Mouse (Mus musculus) heart, embryonic 14.5 days (tissue): ENCODE results near the gene Fgfr2. TPM values are rescaled to one million over a fixed set of nuclear protein-coding genes. Genes with fewer than 3 reads are reported as not detected.

ENCODE experiments used
- ATAC-seq: fragments of 200-750 bp; cut with Nextera tagmentation; 2 replicates; pipeline ENCODE4 v1.8.0; 2017; ENCODE audit warnings: low read depth, moderate TSS enrichment; ENCODE audit not compliant: insufficient number of reproducible peaks, insufficient read depth, low FRiP score
- H3K27ac ChIP-seq, 2 experiments: fragments of 200-500 bp in 1 of 2; fragments of 300-500 bp in 1 of 2; sonication (generic) in 1 of 2; replicated peaks in 1 of 2; 2 replicates each; pipeline ENCODE4 v1.5.1; 2012 to 2014; ENCODE audit warnings: low read depth in 2 of 2, low read length in 2 of 2, control low read depth in 1 of 2, mild to moderate bottlenecking in 1 of 2, mixed read lengths in 1 of 2; ENCODE audit not compliant: control insufficient read depth in 1 of 2, insufficient read depth in 1 of 2
- H3K27me3 ChIP-seq: fragments of 300-500 bp; sonication (generic); 2 replicates; pipeline ENCODE4 v1.6.1; 2014; ENCODE audit warnings: mild to moderate bottlenecking, low read length, control low read depth; ENCODE audit not compliant: control insufficient read depth, insufficient read depth
- H3K36me3 ChIP-seq: fragments of 300-500 bp; sonication (generic); 2 replicates; pipeline ENCODE4 v1.6.1; 2014; ENCODE audit warnings: mild to moderate bottlenecking, control low read depth, low read length, mixed read lengths; ENCODE audit not compliant: control insufficient read depth, insufficient read depth
- H3K4me1 ChIP-seq, 2 experiments: fragments of 200-500 bp in 1 of 2; fragments of 300-500 bp in 1 of 2; sonication (generic) in 1 of 2; 2 replicates each; pipeline ENCODE4 v1.6.1; 2012 to 2014; ENCODE audit warnings: low read length in 2 of 2, control low read depth in 1 of 2, mixed read lengths in 1 of 2; ENCODE audit not compliant: control insufficient read depth in 2 of 2, insufficient read depth in 2 of 2
- H3K4me2 ChIP-seq: fragments of 300-500 bp; sonication (generic); 2 replicates; pipeline ENCODE4 v1.6.1; 2014; ENCODE audit warnings: mild to moderate bottlenecking, low read length
- H3K4me3 ChIP-seq, 2 experiments: fragments of 200-500 bp in 1 of 2; fragments of 300-500 bp in 1 of 2; sonication (generic) in 1 of 2; 2 replicates each; pipeline ENCODE4 v1.5.1; 2012 to 2014; ENCODE audit warnings: low read length in 2 of 2, mild to moderate bottlenecking in 2 of 2, control low read depth in 1 of 2, low read depth in 1 of 2, moderate library complexity in 1 of 2; ENCODE audit not compliant: control insufficient read depth in 1 of 2, insufficient read depth in 1 of 2
- H3K9ac ChIP-seq: fragments of 300-500 bp; sonication (generic); 2 replicates; pipeline ENCODE4 v1.6.1; 2014; ENCODE audit warnings: mild to moderate bottlenecking, low read length
- H3K9me3 ChIP-seq: fragments of 300-500 bp; sonication (generic); 2 replicates; pipeline ENCODE4 v1.6.1; 2016; ENCODE audit warnings: low read length, control low read depth; ENCODE audit not compliant: control insufficient read depth
- WGBS: fragments of 180-500 bp; shearing (Covaris S2); extraction: QIAGEN DNeasy Blood & Tissue Kit; methylation state at CpG from one replicate; pipeline ENCODE4 v1.1.7; 2014; 5-methylcytosine and 5-hydroxymethylcytosine counted together
- polyA plus RNA-seq: library from polyadenylated mRNA; unstranded; fragments of >200 nt; fragmentation: Nextera tagmentation; extraction: Ambion mirVana; gene quantifications from 2 replicates; pipeline ENCODE4 v1.2.1, GENCODE M21; 2014

Gene Fgfr2
- polyA plus RNA-seq, 1 experiment from 2014 or later: 22.4 TPM

DNA sequence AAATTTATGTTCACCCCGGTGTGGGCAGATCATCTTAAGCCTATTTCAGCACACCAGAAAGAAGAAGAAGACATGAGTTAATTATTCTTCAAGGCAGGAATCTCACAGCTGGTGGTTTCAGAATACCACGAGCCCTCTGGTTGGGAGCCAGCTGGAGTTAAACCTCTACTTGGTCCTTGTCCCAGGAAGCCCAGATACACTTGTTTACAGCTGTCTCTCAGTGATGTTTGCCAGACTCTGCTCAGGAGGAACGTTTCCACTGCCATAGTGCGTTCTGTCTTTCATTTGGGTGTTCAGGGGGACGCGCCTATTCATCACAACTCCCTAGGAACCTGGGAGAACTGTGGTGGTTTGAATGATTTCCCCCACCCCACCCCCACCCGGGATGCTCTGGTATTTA lies 2163.3 kb downstream of the Fgfr2 start:
- 8% methylated on average over 7 of the region's 7 CpGs for WGBS
- peak overlapping the region; percentile 25 to 53 for H3K27ac ChIP-seq
- ATAC-seq: no peak
- H3K9ac ChIP-seq: no peak overlapping the region
- no peaks in the 10 kb centered on the region for H3K9me3 ChIP-seq
- no peak overlapping the region for H3K4me3 ChIP-seq
- peak overlapping the region; percentile 14; the same call in 1 of the 2 replicates for H3K4me2 ChIP-seq
- peaks cover 33 to 47% of the 10 kb centered on the region in 2 experiments for H3K4me1 ChIP-seq
- H3K36me3 ChIP-seq: no peaks in the 10 kb centered on the region
- no peaks in the 10 kb centered on the region for H3K27me3 ChIP-seq

DNA sequence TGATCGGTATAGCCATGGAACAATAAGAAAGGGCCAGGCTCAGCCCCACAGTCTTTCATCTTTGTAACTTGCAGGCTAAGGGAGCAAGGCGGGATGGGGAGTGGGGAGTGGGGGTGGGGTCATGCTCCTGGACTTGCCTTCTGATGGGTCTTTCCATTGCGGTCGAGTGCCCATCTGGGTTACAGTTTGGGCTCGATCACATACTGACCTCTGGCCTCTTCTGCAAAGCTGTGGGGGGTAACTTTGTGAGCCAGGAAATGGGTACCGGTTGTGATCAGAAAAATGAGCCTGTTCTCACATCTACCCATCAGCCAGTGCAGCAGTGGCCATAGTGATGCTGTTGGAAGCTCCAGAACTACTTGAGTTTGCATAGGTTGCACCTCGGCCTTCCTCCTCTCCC lies 2164.6 kb downstream of the Fgfr2 start:
- Histone ChIP-seq H3K4me2 (no peak overlapping the region), H3K4me3 (no peak overlapping the region), H3K27me3 (no peaks in the 10 kb centered on the region), H3K9me3 (no peaks in the 10 kb centered on the region), H3K9ac (no peak overlapping the region), H3K36me3 (no peaks in the 10 kb centered on the region), H3K27ac (no peak overlapping the region), H3K4me1 (peaks cover 29 to 36% of the 10 kb centered on the region in 2 experiments)
- no peak for ATAC-seq
- 88% methylated on average over 7 of the region's 7 CpGs for WGBS

DNA sequence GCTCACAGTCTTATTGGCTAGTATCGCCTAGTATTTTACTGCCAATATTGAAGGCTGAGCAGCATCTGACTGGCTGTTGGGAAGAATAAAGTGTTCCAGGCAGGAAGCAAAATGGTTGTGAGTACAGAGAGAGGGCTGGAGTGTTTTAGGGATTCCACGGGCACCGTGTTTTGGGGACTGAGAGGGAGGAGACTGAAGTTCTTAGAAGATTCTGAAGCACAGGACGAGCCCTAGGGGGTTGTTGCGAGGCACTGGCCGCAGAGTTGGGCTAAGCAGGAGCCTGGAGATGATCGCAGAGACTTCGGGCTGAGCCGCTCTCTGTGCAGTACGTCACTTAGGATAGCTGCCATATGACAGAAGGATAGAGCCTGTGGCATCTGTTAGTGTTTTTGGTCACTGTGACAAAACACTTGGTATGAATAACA lies 2169.0 kb downstream of the Fgfr2 start:
- 83% methylated on average over 10 of the region's 10 CpGs for WGBS
- Histone ChIP-seq H3K9me3 (no peaks in the 10 kb centered on the region), H3K27ac (0 out of 4 replicates have a peak overlapping the region, but pooled peaks of 1 of the 2 experiments have one; percentile 9), H3K27me3 (no peaks in the 10 kb centered on the region), H3K9ac (no peak overlapping the region), H3K4me2 (no peak overlapping the region), H3K36me3 (no peaks in the 10 kb centered on the region), H3K4me3 (no peak overlapping the region), H3K4me1 (peaks cover 18 to 24% of the 10 kb centered on the region in 2 experiments)
- no peak for ATAC-seq

DNA sequence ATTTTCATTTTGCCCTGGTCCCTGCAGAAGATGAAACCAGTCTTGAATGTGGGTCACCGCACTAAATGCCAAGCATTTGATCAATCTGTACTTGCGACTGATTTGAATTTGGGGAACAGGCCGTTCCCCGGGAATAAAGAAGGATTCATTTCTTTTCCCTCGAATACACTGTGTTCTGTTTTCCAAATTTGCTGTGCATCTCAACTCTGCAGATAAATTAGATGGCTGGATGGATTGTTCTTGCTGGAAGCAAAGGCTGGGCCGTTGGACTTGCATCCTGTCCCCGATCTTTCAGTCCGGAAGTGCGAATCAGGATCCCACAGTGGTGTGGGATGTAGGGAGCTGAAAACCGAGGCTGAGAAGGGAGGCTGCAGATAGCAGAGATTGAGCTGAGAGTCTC lies 2169.8 kb downstream of the Fgfr2 start:
- H3K27me3 ChIP-seq: no peaks in the 10 kb centered on the region
- peaks cover 17 to 24% of the 10 kb centered on the region in 2 experiments for H3K4me1 ChIP-seq
- no peaks in the 10 kb centered on the region for H3K9me3 ChIP-seq
- H3K4me2 ChIP-seq: no peak overlapping the region
- H3K4me3 ChIP-seq: no peak overlapping the region
- H3K27ac ChIP-seq: no peak overlapping the region
- WGBS: 83% methylated on average over 10 of the region's 10 CpGs
- ATAC-seq: no peak
- no peaks in the 10 kb centered on the region for H3K36me3 ChIP-seq
- no peak overlapping the region for H3K9ac ChIP-seq

DNA sequence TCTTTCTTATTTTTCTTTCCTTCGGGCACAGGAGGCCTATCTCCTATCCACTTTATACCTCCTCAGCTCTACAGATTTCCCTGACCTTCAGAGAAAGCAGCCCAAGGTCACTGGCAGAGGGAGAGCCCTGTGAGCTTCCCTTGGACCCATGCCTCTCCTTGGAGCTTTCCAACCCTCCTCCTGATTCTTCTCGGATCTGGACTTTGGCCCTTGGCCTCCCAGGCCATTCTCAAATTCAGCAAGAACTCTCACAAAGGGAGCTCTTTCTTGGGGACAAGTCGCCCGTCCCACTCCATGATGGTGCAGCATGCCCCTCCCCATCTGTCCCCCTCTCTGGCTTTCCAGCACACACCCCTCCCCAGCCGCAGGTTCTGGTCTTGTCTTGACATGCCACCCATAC lies 2172.1 kb downstream of the Fgfr2 start:
- Histone ChIP-seq H3K36me3 (no peaks in the 10 kb centered on the region), H3K27me3 (no peaks in the 10 kb centered on the region), H3K4me2 (no peak overlapping the region), H3K27ac (peak overlapping the region in 1 of 2 experiments; percentile 29; a peak in 2 of 4 replicates), H3K9me3 (no peaks in the 10 kb centered on the region), H3K9ac (no peak overlapping the region), H3K4me3 (no peak overlapping the region), H3K4me1 (peaks cover 24 to 45% of the 10 kb centered on the region in 2 experiments)
- 72% methylated on average over 5 of the region's 5 CpGs for WGBS
- ATAC-seq: no peak

DNA sequence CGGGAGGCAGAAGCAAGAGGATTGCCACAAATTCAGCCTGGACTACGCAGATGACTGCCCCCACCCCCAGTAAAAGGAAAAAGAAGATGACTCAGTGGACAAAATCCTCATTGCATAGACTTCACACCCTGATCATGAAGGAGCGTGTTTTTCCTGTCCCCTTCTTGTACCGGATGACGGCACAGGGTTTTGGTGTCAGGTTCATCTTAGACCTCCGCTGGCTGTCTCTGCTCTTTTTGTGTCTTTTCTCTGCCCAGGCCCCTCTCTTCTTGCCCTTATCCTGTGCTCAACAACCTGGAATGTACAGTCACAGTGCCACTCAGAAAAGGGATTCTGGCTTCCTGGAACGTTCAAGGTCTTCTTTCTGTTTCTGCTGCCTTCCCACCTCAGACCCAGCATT lies 2172.7 kb downstream of the Fgfr2 start:
- H3K4me1 ChIP-seq: peaks cover 24 to 45% of the 10 kb centered on the region in 2 experiments
- H3K9me3 ChIP-seq: no peaks in the 10 kb centered on the region
- H3K27ac ChIP-seq: peak overlapping the region; percentile 17 to 29; a peak in 3 of 4 replicates
- ATAC-seq: no peak
- no peak overlapping the region for H3K4me3 ChIP-seq
- 76% methylated on average over 7 of the region's 7 CpGs for WGBS
- H3K27me3 ChIP-seq: no peaks in the 10 kb centered on the region
- H3K9ac ChIP-seq: no peak overlapping the region
- no peak overlapping the region for H3K4me2 ChIP-seq
- no peaks in the 10 kb centered on the region for H3K36me3 ChIP-seq

DNA sequence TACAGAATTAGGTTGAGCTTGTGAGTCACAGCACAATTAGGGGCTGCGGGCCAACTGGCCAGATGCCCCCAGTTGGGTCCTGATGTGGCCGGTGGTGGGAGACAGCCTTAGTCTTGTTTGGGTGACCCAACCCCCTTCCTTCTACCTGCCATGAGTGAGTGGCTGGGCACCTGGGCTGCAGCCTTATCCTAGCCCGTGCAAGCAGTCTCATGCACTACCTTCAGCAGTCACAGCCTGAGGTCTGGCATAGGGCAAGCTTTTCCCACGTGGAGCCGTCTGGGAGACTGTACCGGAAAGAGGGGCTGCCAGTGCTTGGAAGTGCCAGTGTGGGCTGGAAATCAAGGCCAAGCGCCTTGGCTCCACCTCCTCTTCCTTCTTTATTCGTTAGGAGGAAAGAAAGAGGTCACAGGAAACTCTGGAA lies 2173.8 kb downstream of the Fgfr2 start:
- peak overlapping the region; percentile 88 to 95 for H3K27ac ChIP-seq
- H3K4me1 ChIP-seq: peaks cover 24 to 45% of the 10 kb centered on the region in 2 experiments
- H3K36me3 ChIP-seq: no peaks in the 10 kb centered on the region
- H3K4me3 ChIP-seq: 0 out of 4 replicates have a peak overlapping the region, but pooled peaks of 1 of the 2 experiments have one; percentile 4
- peak overlapping the region; percentile 47 for H3K4me2 ChIP-seq
- WGBS: 11% methylated on average over 7 of the region's 8 CpGs
- no peaks in the 10 kb centered on the region for H3K9me3 ChIP-seq
- peak overlapping the region; percentile 49; the same call in 1 of the 2 replicates for H3K9ac ChIP-seq
- peak; percentile 57; the same call in 1 of the 2 replicates for ATAC-seq
- H3K27me3 ChIP-seq: no peaks in the 10 kb centered on the region
